Mouse (Mus musculus): ENCODE results near the gene Canx.

GRCm38 (mm10) chr11:50322345-50322744, 3.1 kb downstream of the Canx start:
- TF ChIP-seq POLR2A (IDR thresholded peaks at IDR 0.05; ENCODE audit: extremely low read depth, insufficient read depth, low read length) (no peak), CTCF (IDR thresholded peaks at IDR 0.05; ENCODE audit: extremely low read depth, insufficient read depth, low read length) (no peak)

All from cortical plate, adult 2 months (tissue).